Mouse (Mus musculus) right cerebral cortex, adult 18-20 months (tissue): ENCODE results near the gene Mta1.

Source experiments
- DNase-seq: peaks from one replicate; pipeline ENCODE4 v3.0.0; 2022; ENCODE audit warnings: mixed read lengths

The Mta1 gene

DNA sequence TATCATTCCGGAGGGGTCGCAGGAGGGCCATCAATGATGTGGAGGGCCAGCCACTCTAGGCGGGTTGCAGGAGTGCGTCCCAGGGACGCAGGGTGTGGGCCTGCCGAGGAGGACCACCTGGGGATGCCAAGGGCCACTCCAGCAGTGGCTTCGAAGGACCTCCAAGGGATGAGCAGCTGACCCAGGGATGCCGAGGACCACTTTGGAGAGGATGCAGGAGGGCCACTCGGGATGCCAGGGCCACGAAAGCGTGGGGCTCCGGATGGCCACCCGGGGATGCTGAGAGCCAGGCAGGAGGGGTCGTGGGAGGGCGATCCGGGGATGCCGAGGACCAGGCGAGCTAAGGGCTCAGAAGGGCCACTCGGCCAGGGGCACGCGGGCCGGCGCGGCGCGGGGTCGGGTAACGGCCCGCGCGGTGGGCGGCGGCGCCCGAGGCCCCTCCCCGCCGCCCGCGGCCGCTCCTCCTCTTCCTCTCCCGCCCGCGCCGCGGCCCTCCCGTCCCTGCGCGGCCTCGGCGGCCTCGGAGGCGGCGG lies at the start of gene Mta1:
TSS of gene Mta1 (plus strand) at position 530 of the 533 bp plus-strand sequence.
- no peak for DNase-seq

- DNase-seq = no peak
Measured at GRCm38 (mm10) chr12:113049836-113050235, 48.2 kb upstream of the Mta1 start.

- no peak for DNase-seq
Measured at GRCm38 (mm10) chr12:113050671-113051070, 47.4 kb upstream of the Mta1 start.

DNA sequence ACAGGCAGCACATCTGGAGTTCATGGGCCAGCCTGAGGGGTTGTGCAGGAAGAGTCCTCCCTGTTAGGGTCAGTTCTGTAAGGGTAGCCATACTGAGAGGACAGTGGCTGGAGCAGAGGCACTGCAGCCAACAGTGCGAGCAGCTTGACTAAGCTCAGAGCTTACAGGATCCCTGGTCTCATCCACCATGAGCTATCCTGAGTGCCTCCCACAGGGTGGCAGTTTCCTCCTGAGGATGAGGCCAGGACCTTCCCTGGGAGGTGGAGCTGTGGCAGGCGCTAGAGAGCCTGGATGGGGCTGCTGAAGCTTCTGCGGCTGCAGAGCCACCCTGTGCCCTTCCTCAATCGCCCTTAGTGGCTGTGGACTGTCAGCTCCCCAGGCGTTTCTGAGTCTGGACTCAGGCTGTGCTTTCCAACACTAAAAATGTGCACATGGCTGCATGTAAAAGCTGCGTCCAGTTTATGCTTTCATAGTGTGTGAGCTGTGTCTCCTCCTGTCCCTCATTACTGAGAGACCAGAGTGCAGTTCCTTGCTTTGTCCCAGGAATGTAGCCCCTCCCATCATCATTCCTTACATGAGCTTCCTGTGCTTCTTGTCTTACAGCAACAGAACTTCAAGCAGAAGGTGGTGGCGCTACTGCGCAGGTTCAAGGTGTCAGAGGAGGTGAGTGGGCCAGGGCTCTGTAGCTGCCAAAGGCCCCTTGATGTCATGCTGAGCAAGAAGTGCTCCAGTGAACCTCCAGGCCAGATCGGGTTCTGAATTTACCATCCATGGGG lies 46.3 kb upstream of the Mta1 start:
- no peak for DNase-seq

GRCm38 (mm10) chr12:113056089-113056488 lies 42.0 kb upstream of the Mta1 start:
- DNase-seq = no peak

- no peak for DNase-seq
Measured at GRCm38 (mm10) chr12:113060178-113060577, 37.9 kb upstream of the Mta1 start.

- no peak for DNase-seq
Measured at GRCm38 (mm10) chr12:113061606-113062005, 36.5 kb upstream of the Mta1 start.

DNA sequence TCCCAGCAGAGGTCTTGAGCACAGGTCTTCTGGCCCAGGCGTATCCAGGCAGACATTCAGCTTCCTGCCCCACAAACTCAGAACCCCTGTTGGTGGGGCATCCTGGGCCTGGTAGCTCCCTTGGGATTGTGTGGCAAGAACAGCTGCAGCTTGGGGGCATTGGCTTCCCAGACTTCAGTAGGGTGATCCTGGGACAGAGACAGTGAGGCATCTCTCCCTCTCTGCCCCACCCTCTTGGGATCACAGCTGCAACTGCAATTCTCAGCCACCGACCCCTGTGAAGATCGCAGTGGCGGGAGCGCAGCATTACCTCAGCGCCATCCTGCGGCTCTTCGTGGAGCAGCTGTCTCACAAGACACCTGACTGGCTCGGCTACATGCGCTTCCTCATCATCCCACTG lies 35.9 kb upstream of the Mta1 start:
- DNase-seq = no peak

- DNase-seq = no peak
Measured at GRCm38 (mm10) chr12:113063700-113064099, 34.4 kb upstream of the Mta1 start.

DNA sequence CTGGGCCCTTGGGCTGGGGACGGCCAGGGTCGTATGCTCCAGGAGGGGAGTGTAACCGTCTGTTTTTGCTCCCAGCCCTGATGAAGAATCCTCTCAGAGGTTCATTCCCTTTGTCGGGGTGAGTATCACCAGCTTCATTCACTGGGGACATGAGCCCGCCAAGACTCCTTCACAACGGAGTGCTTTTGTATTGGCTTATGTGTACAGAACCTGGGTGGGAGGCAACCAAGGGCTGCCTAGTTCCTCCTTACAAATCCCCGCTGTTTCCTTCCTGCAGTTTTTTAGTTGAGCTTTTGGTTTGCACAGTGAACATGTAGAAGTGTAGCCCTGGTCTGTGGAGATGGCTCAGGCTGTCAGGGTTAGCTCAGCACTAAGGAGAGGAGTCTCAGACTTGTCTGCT lies 30.1 kb upstream of the Mta1 start:
- no peak for DNase-seq

DNA sequence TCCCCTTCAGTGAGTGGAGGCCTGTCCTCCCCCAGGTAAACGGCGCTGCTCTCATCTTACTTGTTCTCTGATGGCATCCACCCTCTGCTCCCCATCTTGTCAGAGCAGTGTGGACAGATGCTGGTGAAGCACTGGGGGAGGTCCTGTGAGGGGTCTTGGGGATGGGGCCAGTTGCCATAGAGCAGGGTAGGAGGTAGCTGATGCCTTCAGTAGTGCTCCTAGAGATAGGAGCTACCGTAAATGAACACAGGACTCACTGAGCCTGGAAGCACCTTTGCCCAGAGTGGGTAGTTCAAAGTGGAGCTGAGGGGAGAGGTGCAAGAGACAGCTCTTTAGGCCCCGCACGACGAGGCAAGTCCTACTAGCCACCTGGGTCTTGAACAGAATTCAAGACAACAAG lies 28.7 kb upstream of the Mta1 start:
- no peak for DNase-seq

DNA sequence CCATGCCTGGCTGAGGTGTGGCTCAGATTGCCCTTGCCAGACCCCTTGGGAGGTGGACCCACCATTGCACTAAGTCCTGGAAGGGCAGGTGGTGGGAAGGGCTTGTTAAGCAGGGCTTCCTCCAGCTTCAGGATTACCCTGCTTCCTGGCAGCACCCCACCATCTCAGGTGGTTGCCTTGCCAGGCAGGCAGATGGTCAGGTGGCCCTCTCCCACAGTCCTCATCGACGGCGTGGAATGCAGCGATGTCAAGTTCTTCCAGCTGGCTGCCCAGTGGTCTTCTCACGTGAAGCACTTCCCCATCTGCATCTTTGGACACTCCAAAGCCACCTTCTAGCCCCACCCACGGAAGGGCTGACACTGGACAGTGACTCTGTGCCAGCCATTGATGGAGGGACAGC lies 26.8 kb upstream of the Mta1 start:
- DNase-seq = no peak

DNA sequence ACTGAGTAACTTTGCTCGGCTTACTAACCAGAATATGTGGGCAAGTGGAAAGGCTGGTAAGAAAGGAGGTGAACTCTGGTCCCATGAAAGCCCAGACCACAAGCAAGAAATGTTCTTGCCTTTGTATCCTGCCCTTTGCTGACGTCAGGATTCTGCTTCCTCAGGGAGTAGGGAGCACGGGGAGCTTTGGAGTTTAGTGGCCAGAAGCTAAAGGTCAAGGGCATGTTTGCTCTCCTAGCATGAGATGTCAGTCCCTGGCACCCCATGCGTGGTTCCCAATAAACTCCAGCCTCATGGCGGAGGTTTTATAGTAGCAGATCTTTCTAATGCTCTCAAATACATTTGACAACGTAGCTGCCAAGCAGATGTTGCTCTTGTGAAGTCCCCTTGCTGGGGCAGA lies 26.3 kb upstream of the Mta1 start:
- no peak for DNase-seq

- peak; percentile 41 for DNase-seq
Measured at GRCm38 (mm10) chr12:113073420-113074328, 24.4 kb upstream of the Mta1 start.

GRCm38 (mm10) chr12:113074329-113075062 lies 23.6 kb upstream of the Mta1 start, which contains the start of gene Tex22:
Tex22 (plus strand) TSS chr12:113074502.
- peak; percentile 91 for DNase-seq

DNA sequence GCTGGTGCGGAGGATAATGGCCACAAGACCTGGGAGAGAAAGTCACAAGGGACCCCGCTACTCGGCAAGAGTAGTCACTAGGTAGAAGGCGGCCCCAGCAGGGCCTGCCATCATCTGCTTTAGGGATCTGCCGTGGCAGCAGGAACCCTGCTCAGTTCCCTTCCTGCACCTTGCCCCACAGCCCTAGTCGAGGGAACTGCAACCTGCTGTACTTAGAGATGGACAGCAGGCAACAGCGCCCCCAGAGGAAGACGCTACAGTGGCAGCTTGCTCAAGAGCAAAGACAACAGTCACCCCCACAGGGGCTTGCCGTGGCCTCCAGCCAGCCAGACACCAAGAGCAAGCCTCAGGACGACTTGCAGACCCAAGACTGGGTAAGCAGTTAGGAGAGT lies 23.0 kb upstream of the Mta1 start:
- peak; percentile 86 for DNase-seq

- no peak for DNase-seq
Measured at GRCm38 (mm10) chr12:113075486-113075885, 22.6 kb upstream of the Mta1 start.

- DNase-seq = no peak
Measured at GRCm38 (mm10) chr12:113087276-113087675, 10.8 kb upstream of the Mta1 start.

- DNase-seq = no peak
Measured at GRCm38 (mm10) chr12:113088026-113088425, 10.1 kb upstream of the Mta1 start.

- DNase-seq = no peak
Measured at GRCm38 (mm10) chr12:113089107-113089506, 9.0 kb upstream of the Mta1 start.

DNA sequence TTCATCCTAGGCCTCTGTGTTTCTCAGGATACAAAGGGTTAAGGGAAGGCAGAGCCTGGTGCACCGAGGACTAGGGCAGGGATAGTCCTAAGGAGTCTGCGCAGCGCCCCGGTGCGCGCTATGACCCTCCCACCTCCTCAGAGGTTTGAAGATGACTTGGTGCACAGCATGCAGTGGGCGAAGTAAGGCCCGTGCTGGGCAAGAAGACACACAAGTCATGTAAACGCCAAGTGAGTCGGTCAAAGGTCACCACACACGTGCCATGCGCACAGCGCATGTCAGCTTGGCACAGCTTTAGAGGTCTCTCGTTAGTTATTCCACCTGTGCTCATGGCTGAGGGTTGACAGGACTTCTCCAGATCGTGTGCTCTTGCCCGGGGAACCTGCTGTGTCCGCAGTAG lies 8.0 kb upstream of the Mta1 start:
- no peak for DNase-seq

GRCm38 (mm10) chr12:113097040-113097439 lies 1.0 kb upstream of the Mta1 start:
- no peak for DNase-seq
